Mouse (Mus musculus) forebrain, embryonic 11.5 days (tissue): ENCODE measurements around the gene P2ry14. TPM values are rescaled to one million over a fixed set of nuclear protein-coding genes. Genes with fewer than 3 reads are reported as not detected.

ENCODE experiments used
- ATAC-seq: fragments of 200-750 bp; cut with Nextera tagmentation; replicated peaks from 2 replicates; pipeline ENCODE4 v1.8.0; 2017; ENCODE audit warnings: moderate TSS enrichment; ENCODE audit not compliant: low FRiP score
- DNase-seq: peaks from one replicate; pipeline ENCODE4 v3.0.0-alpha.2; 2017; ENCODE audit warnings: low spot score
- H3K27ac ChIP-seq: fragments of 300-500 bp; sonication (generic); 2 replicates; pipeline ENCODE4 v1.5.1; 2014; ENCODE audit warnings: low read depth, low read length
- H3K27me3 ChIP-seq: fragments of 300-500 bp; sonication (generic); 2 replicates; pipeline ENCODE4 v1.6.1; 2014; ENCODE audit warnings: mild to moderate bottlenecking, low read length, mixed read lengths; ENCODE audit not compliant: control insufficient read depth, insufficient read depth
- H3K36me3 ChIP-seq: fragments of 300-500 bp; sonication (generic); 2 replicates; pipeline ENCODE4 v1.6.1; 2014; ENCODE audit warnings: mild to moderate bottlenecking, low read length, moderate library complexity, mixed read lengths; ENCODE audit not compliant: control insufficient read depth, insufficient read depth
- H3K4me1 ChIP-seq: fragments of 300-500 bp; sonication (generic); replicated peaks from 2 replicates; pipeline ENCODE4 v1.6.1; 2014; ENCODE audit warnings: low read length, mixed read lengths; ENCODE audit not compliant: control insufficient read depth, insufficient read depth
- H3K4me2 ChIP-seq: fragments of 300-500 bp; sonication (generic); 2 replicates; pipeline ENCODE4 v1.6.1; 2014; ENCODE audit warnings: low read depth, mild to moderate bottlenecking, low read length, moderate library complexity, mixed read lengths; ENCODE audit not compliant: severe bottlenecking
- H3K4me3 ChIP-seq: fragments of 300-500 bp; sonication (generic); 2 replicates; pipeline ENCODE4 v1.5.1; 2014; ENCODE audit warnings: low read depth, low read length
- H3K9ac ChIP-seq: fragments of 300-500 bp; sonication (generic); 2 replicates; pipeline ENCODE4 v1.6.1; 2014; ENCODE audit warnings: low read length
- H3K9me3 ChIP-seq: fragments of 300-500 bp; sonication (generic); 2 replicates; pipeline ENCODE4 v1.6.1; 2016; ENCODE audit warnings: low read length, mixed read lengths; ENCODE audit not compliant: control insufficient read depth
- WGBS: fragments of 180-500 bp; shearing (Covaris S2); extraction: QIAGEN DNeasy Blood & Tissue Kit; methylation state at CpG from one replicate; pipeline ENCODE4 v1.1.7; 2014; 5-methylcytosine and 5-hydroxymethylcytosine counted together
- polyA plus RNA-seq: library from polyadenylated mRNA; unstranded; fragments of >200 nt; fragmentation: Nextera tagmentation; extraction: Ambion mirVana; gene quantifications from 2 replicates; pipeline ENCODE4 v1.2.1, GENCODE M21; 2014

P2ry14 gene
- polyA plus RNA-seq, 1 experiment from 2014 or later, result 4.1 TPM

DNA sequence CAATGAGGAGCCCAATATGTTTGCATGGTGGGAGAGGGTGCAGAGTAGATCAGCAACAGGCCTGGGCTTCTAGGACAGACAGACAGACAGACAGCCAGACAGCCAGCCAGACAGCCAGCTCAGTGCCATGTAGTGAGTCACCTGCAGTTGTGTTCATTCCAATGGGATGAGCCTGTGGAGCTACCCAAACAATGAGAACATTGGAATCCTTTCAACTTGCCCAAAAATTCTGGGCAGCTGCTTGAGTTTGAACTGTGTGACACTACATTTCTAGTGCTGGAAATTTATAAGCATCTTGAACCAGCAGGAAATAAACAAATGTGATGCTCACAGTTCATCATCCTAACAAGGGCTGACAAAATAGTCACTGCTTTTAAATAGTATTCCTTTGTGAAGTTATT is 13.8 kb downstream of the P2ry14 start:
- DNase-seq (no peak), ATAC-seq (no peak)
- H3K4me2 ChIP-seq, result no peak overlapping the region

GRCm38 (mm10) chr3:59138946-59139468 is 14.4 kb downstream of the P2ry14 start:
- Histone ChIP-seq H3K27ac (no peak overlapping the region), H3K9ac (no peak overlapping the region), H3K36me3 (no peaks in the 10 kb centered on the region), H3K4me2 (no peak overlapping the region), H3K4me1 (no peaks in the 10 kb centered on the region), H3K4me3 (no peak overlapping the region), H3K27me3 (no peaks in the 10 kb centered on the region), H3K9me3 (no peaks in the 10 kb centered on the region)
- ATAC-seq (0 out of 2 replicates have a peak, but pooled peaks have one; percentile 30), DNase-seq (no peak)
- WGBS, result 67% methylated on average over 12 of the region's 12 CpGs

More for the DNA sequence above, 13.8 kb downstream of the P2ry14 start:
- H3K27me3 ChIP-seq, result no peaks in the 10 kb centered on the region
- H3K9ac ChIP-seq, result no peak overlapping the region
- H3K9me3 ChIP-seq, result no peaks in the 10 kb centered on the region
- H3K4me1 ChIP-seq, result no peaks in the 10 kb centered on the region
- no peak overlapping the region for H3K4me3 ChIP-seq
- H3K27ac ChIP-seq, result no peak overlapping the region
- no peaks in the 10 kb centered on the region for H3K36me3 ChIP-seq

DNA sequence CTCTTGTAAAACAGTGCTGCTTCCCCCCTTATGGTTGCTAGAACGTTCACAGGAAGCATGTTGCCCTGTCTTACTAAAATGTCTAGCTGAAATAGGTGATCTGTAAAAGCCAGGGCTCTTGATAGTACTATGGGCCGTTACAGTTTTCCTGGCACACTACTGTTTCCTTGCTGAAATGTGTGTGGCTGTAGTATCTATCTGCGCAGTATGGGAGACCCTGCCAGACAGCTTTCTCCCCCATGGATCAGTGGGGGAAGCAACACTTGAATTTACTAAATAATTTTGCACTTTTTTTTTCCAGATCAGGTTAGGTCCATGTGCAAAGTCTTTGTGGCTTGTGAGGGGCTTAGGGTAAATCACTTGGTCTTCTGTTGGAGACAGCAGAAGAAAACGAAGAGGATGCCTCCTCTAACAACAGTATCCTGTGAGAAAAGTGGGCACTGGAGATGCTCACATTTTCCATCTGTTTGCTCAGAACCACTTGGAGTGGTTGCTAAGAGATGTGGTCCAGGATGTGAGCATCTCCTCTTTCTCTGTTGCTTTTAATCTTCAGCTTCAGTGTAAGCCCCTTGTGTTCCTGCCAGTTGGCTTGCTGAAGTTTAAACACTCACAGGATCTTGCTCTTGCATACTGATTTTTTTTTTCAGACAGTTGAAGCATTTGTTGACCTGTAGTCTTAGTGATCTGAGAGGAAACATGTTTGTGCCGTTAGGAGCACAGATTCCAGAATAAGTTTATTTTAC is 17.3 kb downstream of the P2ry14 start:
- DNase-seq, result no peak
- Histone ChIP-seq H3K27ac (no peak overlapping the region), H3K9ac (no peak overlapping the region), H3K27me3 (no peaks in the 10 kb centered on the region), H3K36me3 (no peaks in the 10 kb centered on the region), H3K9me3 (no peaks in the 10 kb centered on the region), H3K4me2 (no peak overlapping the region), H3K4me1 (no peaks in the 10 kb centered on the region), H3K4me3 (no peak overlapping the region)
- WGBS, result 81% methylated on average over 5 of the region's 5 CpGs
- no peak for ATAC-seq

- Histone ChIP-seq H3K4me2 (no peak overlapping the region), H3K9me3 (no peaks in the 10 kb centered on the region), H3K27ac (no peak overlapping the region), H3K27me3 (no peaks in the 10 kb centered on the region), H3K4me3 (no peak overlapping the region), H3K4me1 (no peaks in the 10 kb centered on the region), H3K9ac (no peak overlapping the region), H3K36me3 (no peaks in the 10 kb centered on the region)
- ATAC-seq, result no peak
- 89% methylated on average over 5 of the region's 5 CpGs for WGBS
- no peak for DNase-seq
These were observed 20.2 kb downstream of the P2ry14 start for GRCm38 (mm10) chr3:59133189-59133588.

DNA sequence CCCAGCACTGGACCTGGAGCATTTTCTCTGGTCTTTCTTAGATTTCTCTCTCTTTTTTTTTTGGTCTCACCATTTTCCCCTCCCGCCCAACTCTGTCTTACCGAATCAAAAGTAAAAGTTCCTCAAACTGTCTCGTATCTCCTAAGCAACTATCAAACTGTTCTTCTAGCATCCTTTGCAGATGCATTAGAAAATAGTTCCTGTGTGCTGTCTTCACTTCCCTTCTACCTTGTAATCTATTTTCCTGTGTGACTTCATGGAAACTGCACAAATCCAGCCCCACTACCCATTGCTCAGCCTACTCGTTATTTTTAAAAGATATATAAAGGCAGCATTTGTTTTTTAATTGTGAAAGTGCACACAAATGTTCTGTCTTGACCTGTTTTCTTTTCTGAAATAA is 21.5 kb downstream of the P2ry14 start:
- no peak overlapping the region for H3K4me2 ChIP-seq
- no peak overlapping the region for H3K27ac ChIP-seq
- 90% methylated on average over 4 of the region's 4 CpGs for WGBS
- no peaks in the 10 kb centered on the region for H3K27me3 ChIP-seq
- H3K36me3 ChIP-seq, result no peaks in the 10 kb centered on the region
- H3K4me1 ChIP-seq, result no peaks in the 10 kb centered on the region
- H3K9me3 ChIP-seq, result no peaks in the 10 kb centered on the region
- no peak overlapping the region for H3K9ac ChIP-seq
- no peak for DNase-seq
- ATAC-seq, result no peak
- H3K4me3 ChIP-seq, result no peak overlapping the region

GRCm38 (mm10) chr3:59131081-59131480 is 22.3 kb downstream of the P2ry14 start:
- ATAC-seq, result no peak
- H3K27me3 ChIP-seq, result no peaks in the 10 kb centered on the region
- no peaks in the 10 kb centered on the region for H3K4me1 ChIP-seq
- no peaks in the 10 kb centered on the region for H3K36me3 ChIP-seq
- H3K4me2 ChIP-seq, result no peak overlapping the region
- no peak overlapping the region for H3K27ac ChIP-seq
- H3K9ac ChIP-seq, result no peak overlapping the region
- no peak for DNase-seq
- WGBS, result 89% methylated on average over 4 of the region's 4 CpGs
- no peak overlapping the region for H3K4me3 ChIP-seq
- no peaks in the 10 kb centered on the region for H3K9me3 ChIP-seq

- Histone ChIP-seq H3K4me3 (no peak overlapping the region), H3K27ac (no peak overlapping the region), H3K27me3 (no peaks in the 10 kb centered on the region), H3K9ac (no peak overlapping the region), H3K4me1 (no peaks in the 10 kb centered on the region), H3K9me3 (no peaks in the 10 kb centered on the region), H3K36me3 (no peaks in the 10 kb centered on the region), H3K4me2 (no peak overlapping the region)
- WGBS, result 66% methylated on average over 8 of the region's 8 CpGs
- DNase-seq (no peak), ATAC-seq (no peak)
These were observed 23.0 kb downstream of the P2ry14 start for GRCm38 (mm10) chr3:59130431-59130830.

DNA sequence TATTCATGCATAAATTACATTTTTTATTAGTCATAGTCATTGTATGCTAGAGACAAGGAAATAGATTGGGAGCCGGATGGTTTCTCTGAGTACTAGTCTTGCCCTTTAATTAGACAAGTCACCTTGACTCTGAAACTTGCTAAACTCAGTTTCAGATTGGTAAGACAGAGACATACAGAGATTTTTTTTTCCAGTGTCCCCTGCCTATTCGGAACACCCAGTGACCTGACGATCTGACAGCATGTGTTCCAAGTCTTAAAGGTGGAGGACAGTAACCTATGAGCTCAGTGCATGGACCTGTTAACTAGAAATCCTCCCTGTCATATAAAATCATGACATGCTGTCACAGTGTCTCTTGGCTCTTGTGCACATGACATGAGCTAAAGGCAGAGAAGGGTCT is 23.9 kb downstream of the P2ry14 start:
- Histone ChIP-seq H3K27ac (no peak overlapping the region), H3K27me3 (no peaks in the 10 kb centered on the region), H3K4me1 (no peaks in the 10 kb centered on the region), H3K9me3 (no peaks in the 10 kb centered on the region), H3K36me3 (no peaks in the 10 kb centered on the region), H3K4me2 (no peak overlapping the region), H3K9ac (no peak overlapping the region), H3K4me3 (no peak overlapping the region)
- ATAC-seq (no peak), DNase-seq (no peak)
- 87% methylated on average over 3 of the region's 3 CpGs for WGBS

- ATAC-seq (no peak), DNase-seq (no peak)
- H3K27me3 ChIP-seq, result no peaks in the 10 kb centered on the region
- H3K36me3 ChIP-seq, result no peaks in the 10 kb centered on the region
- no peaks in the 10 kb centered on the region for H3K9me3 ChIP-seq
- no peak overlapping the region for H3K27ac ChIP-seq
- H3K9ac ChIP-seq, result no peak overlapping the region
- H3K4me2 ChIP-seq, result no peak overlapping the region
- no peaks in the 10 kb centered on the region for H3K4me1 ChIP-seq
- 84% methylated on average over 20 of the region's 20 CpGs for WGBS
- no peak overlapping the region for H3K4me3 ChIP-seq
These were observed 24.7 kb downstream of the P2ry14 start for GRCm38 (mm10) chr3:59128681-59129080.
